Mouse (Mus musculus): ENCODE data around the gene Rnase11.
"Not testable (repeated sequence)": the region's sequence is repeated elsewhere in the genome, so short reads cannot be mapped to it uniquely, and the experiment has no call there.

Rnase11 gene

GRCm38 (mm10) chr14:51081035-51081434 lies 31.1 kb upstream of the Rnase11 start:
- in situ Hi-C loops (cut with MboI): no loop called here

GRCm38 (mm10) chr14:51079180-51079579 lies 29.2 kb upstream of the Rnase11 start:
- in situ Hi-C loops (cut with MboI): no loop called here

DNA sequence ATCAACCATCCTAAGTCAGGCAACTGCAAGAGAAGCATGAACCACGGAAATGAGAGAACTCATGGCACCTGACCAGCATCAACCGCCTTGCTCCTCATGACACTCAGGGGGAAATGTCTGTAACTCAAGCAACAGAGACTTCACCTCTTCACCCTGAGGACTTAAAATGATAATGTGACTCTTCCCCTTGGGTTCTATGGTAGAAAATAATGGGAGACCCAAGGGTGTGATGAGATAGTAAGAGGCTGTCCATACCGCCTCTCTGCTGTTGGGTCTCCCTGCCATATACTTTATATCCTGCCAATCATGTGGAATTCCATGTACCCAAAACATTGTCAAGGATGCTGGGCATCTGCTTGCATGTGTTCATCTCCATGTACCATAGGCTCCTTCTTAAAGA lies 24.4 kb upstream of the Rnase11 start, which contains the start of gene Olfr750:
Gene Olfr750, minus strand, starts transcription at position 101 of the 400 bp plus-strand sequence.
- in situ Hi-C loops (cut with MboI): no loop called here

- in situ Hi-C loops (cut with MboI): loop anchor here (10.0 kb wide), 2 partner anchors 145 to 265 kb away; partner anchors contain the start of genes Apex1, Ccnb1ip1, Osgep and Parp2
Observed at GRCm38 (mm10) chr14:51069617-51070016, 19.7 kb upstream of the Rnase11 start.

GRCm38 (mm10) chr14:51068956-51069355 lies 19.0 kb upstream of the Rnase11 start:
- in situ Hi-C loops (cut with MboI): loop anchor here (10.0 kb wide), 2 partner anchors 144 to 264 kb away; partner anchors contain the start of genes Apex1, Ccnb1ip1, Osgep and Parp2

DNA sequence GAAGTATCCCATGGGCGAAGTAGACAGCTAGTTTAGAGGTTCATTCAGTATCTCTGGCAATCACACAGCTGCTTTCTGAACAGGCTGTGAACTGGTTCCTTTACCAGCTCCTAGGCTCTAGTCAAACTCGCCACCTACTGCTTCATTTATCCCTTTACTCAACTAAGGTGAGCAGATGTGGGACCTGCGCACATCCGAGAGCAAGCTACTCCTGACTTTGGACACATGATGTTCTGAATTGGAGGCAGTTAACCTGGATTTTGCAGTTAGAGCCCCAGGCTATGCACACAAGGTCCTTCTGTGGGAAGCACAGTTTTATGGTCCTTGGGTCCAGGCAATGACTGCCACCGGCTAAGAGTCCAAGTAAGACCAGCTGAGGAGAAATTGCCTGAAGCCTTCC lies 10.8 kb upstream of the Rnase11 start:
- in situ Hi-C loops (cut with MboI): loop anchor here (5.0 to 10.0 kb wide), 3 partner anchors 33 to 256 kb away; partner anchors contain the start of genes Apex1, Ccnb1ip1, Osgep and Parp2

- in situ Hi-C loops (cut with MboI): no loop called here
Observed at GRCm38 (mm10) chr14:51057401-51057831, 7.5 kb upstream of the Rnase11 start, which contains the start of gene Rnase12. Gene Rnase12 (minus strand): TSS chr14:51057661.

- in situ Hi-C loops (cut with MboI): no loop called here
Observed at GRCm38 (mm10) chr14:51054243-51055237, 4.6 kb upstream of the Rnase11 start.

DNA sequence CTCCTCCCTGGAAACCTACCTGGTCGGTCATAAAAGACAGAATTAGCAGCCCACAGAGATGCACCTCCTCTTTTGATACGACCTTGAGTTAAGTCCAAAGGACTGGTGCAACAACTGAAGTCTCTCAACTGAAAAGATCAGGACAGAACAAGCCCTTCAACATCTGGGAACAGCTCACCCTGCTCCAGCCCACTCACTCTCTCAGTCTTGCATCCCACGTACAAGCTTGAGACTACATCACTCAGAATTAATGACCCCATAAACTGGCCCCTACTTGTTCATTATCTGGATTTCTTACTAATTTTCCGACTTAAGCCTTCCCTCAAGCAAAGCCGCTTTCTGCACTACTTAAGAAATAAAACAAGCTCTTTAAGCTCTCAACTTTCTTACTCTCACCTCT lies 3.2 kb upstream of the Rnase11 start:
- in situ Hi-C loops (cut with MboI): no loop called here

GRCm38 (mm10) chr14:51051941-51052340 lies 2.0 kb upstream of the Rnase11 start:
- in situ Hi-C loops (cut with MboI): no loop called here

GRCm38 (mm10) chr14:51047846-51048245 lies 2.1 kb downstream of the Rnase11 start:
- in situ Hi-C loops (cut with MboI): no loop called here

DNA sequence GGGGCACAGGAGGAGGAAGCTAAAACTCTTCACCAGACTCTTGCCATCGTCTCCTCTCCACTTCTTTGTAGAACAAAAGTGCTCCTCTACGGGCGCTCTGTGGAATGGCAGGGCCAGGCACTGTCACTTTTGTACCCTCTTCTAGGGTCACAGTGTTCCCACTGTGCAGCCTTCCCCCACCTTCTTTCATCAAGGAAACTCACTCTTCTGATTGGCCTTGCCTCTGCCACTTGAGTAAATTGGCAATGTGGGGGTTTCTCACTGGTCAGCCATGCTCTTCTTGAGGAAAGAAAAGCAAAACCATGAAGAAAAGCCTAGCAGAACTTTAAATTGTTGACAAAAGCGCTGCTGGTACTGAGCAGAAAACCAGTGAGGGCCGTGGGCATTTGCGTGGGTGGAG lies 8.2 kb downstream of the Rnase11 start, which contains the start of gene Rnase9:
Gene Rnase9, minus strand, starts transcription at position 101 of the 400 bp plus-strand sequence.
- in situ Hi-C loops (cut with MboI): no loop called here

- in situ Hi-C loops (cut with MboI): no loop called here
Observed at GRCm38 (mm10) chr14:51036214-51036613, 13.7 kb downstream of the Rnase11 start.

DNA sequence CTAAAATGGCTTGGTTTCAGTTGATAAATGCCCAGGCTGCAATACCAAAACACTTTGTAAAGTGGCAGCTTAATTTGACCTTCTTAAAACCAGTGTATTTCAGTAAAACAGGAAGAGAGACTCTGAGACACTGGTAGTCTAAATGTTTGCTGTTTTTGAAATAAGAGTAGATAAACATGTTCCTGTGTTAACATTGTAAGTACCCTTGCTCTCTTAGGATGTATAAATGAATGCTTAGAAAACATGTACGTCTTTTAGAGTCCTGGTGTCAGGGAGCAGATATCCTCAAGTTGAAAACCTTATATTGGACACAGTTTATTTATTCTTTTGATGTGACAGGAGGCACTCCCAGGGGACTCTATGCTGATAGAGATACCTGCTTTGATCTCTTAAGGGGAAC lies 14.8 kb downstream of the Rnase11 start:
- in situ Hi-C loops (cut with MboI): no loop called here

DNA sequence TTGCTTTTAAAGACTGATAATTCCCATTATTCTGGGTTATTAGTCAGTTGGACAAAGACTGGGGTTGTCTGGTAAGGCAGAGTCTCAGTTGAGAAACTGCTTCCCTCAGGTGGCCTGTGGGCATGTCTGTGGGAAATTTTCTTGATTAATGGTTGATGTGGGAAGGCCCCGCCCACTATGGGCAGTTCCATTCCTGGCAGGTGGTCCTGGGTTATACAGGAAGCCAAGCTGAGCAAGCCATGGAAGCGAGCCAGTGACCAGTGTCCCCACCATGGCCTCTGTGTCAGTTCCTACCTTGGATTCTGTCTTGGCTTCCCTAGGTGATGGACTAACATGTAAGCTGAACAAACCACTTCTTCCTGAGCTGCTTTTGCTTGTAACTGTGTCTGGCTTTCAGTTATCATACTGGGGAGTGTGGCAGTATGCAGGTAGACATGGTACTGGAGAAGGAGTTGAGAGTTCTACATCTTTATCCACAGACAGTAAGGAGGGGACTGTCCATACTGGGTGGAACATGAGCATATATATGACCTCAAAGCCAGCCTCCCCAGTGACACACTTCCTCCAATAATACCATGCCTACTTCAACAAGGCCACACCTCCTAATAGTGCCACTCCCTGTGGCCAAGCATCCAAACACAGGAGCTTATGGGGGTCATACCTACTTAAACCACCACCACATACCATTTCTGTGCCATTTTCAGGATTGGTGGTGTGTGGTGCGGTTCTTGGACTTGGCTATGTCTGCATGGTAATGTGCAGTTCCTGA lies 22.4 kb downstream of the Rnase11 start:
- in situ Hi-C loops (cut with MboI): loop anchor here (5.0 kb wide), 1 partner anchor 35 kb away; no protein-coding TSS in a partner anchor

DNA sequence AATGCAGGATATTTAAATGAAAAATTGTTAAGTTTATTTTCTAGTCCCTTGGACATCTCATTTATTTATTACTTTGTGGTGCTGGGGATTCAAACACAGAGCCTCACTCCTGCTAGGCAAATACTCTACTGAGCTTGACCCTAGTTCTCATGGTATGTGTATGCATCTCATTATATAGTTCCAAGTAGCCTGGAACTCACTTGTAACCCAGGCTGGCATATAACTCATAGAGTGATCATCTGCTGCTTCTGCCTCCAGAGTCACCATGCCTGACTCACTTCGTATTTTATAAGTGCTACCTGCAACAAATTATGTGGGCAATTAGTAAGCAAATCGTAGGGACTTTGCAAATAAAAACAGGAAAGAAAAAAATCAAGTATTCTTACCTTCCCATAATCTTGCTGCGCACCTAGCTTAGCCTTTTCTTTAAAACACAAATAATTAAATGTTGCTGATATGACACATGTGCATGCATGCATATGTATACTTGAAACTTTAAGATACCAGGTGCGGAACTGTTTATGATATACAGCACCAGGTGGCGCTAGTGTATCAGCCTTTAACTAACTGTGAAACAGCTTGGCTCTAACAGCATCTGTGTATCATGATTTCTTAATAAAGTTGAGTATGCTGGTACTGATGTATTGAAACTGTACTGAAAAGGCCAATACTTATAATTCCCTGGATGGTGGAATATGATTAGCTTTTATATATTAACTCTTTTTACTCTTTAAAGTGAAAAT lies 23.4 kb downstream of the Rnase11 start:
- in situ Hi-C loops (cut with MboI): loop anchor here (5.0 kb wide), 1 partner anchor 36 kb away; no protein-coding TSS in a partner anchor

GRCm38 (mm10) chr14:51024820-51025219 lies 25.1 kb downstream of the Rnase11 start:
- in situ Hi-C loops (cut with MboI): loop anchor here (5.0 kb wide), 1 partner anchor 37 kb away; no protein-coding TSS in a partner anchor

- in situ Hi-C loops (cut with MboI): no loop called here
Observed at GRCm38 (mm10) chr14:51023457-51023856, 26.5 kb downstream of the Rnase11 start.

DNA sequence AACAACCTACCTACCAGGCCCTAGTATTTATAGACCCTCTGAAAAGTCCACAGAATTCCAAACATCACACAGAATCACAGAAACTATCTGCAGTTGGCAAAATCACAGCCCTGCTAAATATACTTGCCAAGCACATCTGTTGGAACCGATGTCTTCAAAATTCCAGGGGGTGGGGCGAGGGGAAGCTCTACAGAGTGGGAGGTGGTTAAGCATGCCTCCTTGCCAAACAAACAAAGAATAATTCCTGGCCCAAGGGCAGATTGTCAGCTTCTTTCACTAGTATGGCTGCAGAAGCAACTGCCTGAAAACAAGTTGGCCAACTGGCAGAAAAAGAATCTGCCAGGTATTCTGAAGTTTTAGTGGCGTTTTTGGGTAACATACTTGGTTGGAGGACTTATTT lies 32.7 kb downstream of the Rnase11 start:
- in situ Hi-C loops (cut with MboI): no loop called here

GRCm38 (mm10) chr14:51015780-51016179 lies 34.2 kb downstream of the Rnase11 start:
- in situ Hi-C loops (cut with MboI): no loop called here

- in situ Hi-C loops (cut with MboI): not testable (repeated sequence)
Observed at GRCm38 (mm10) chr14:51014724-51015123, 35.2 kb downstream of the Rnase11 start.
